Mouse (Mus musculus) kidney, postnatal 0 days (tissue): ENCODE measurements around the gene Odc1. TPM values are rescaled to one million over a fixed set of nuclear protein-coding genes. Genes with fewer than 3 reads are reported as not detected.

Experiments
- ATAC-seq: fragments of 200-750 bp; cut with Nextera tagmentation; replicated peaks from 2 replicates; pipeline ENCODE4 v1.8.0; 2017; ENCODE audit warnings: low read depth, moderate number of reproducible peaks, moderate TSS enrichment, moderate library complexity; ENCODE audit not compliant: low FRiP score
- DNase-seq: peaks from one replicate; pipeline ENCODE4 v3.0.0-alpha.2; 2016; ENCODE audit warnings: low spot score
- H3K27ac ChIP-seq: fragments of 300-500 bp; sonication (generic); 2 replicates; pipeline ENCODE4 v1.5.1; 2014; ENCODE audit warnings: mild to moderate bottlenecking
- H3K27me3 ChIP-seq: fragments of 300-500 bp; sonication (generic); 2 replicates; pipeline ENCODE4 v1.6.1; 2014; ENCODE audit warnings: low read length, mixed read lengths; ENCODE audit not compliant: insufficient read depth
- H3K36me3 ChIP-seq: fragments of 300-500 bp; sonication (generic); 2 replicates; pipeline ENCODE4 v1.6.1; 2014; ENCODE audit warnings: low read length, mixed read lengths; ENCODE audit not compliant: insufficient read depth
- H3K4me1 ChIP-seq: fragments of 300-500 bp; sonication (generic); replicated peaks from 2 replicates; pipeline ENCODE4 v1.6.1; 2014; ENCODE audit warnings: antibody characterized with exemption, low read length, mixed read lengths; ENCODE audit not compliant: insufficient read depth
- H3K4me2 ChIP-seq: fragments of 300-500 bp; sonication (generic); 2 replicates; pipeline ENCODE4 v1.6.1; 2014; ENCODE audit warnings: mild to moderate bottlenecking, low read length, moderate library complexity, mixed read lengths
- H3K4me3 ChIP-seq: fragments of 300-500 bp; sonication (generic); replicated peaks from 2 replicates; pipeline ENCODE4 v1.5.1; 2014; ENCODE audit warnings: low read depth, low read length
- H3K9ac ChIP-seq: fragments of 300-500 bp; sonication (generic); 2 replicates; pipeline ENCODE4 v1.6.1; 2014; ENCODE audit warnings: low read depth, low read length
- H3K9me3 ChIP-seq: fragments of 300-500 bp; sonication (generic); replicated peaks from 2 replicates; pipeline ENCODE4 v1.6.1; 2016; ENCODE audit warnings: low read length, inconsistent platforms, mixed read lengths
- CTCF ChIP-seq: IDR thresholded peaks from 2 replicates; pipeline ENCODE4 v1.5.1; 2016; ENCODE audit warnings: antibody characterized with exemption, low read depth, mild to moderate bottlenecking, moderate library complexity
- WGBS: fragments of 180-500 bp; shearing (Covaris S2); extraction: QIAGEN DNeasy Blood & Tissue Kit; methylation state at CpG from one replicate; pipeline ENCODE4 v1.1.7; 2014; 5-methylcytosine and 5-hydroxymethylcytosine counted together
- polyA plus RNA-seq: library from polyadenylated mRNA; unstranded; fragments of >200 nt; fragmentation: Nextera tagmentation; extraction: Ambion mirVana; gene quantifications from 2 replicates; pipeline ENCODE4 v1.2.1, GENCODE M21; 2015

The Odc1 gene
- polyA plus RNA-seq, 1 experiment from 2014 or later = 149 TPM

DNA sequence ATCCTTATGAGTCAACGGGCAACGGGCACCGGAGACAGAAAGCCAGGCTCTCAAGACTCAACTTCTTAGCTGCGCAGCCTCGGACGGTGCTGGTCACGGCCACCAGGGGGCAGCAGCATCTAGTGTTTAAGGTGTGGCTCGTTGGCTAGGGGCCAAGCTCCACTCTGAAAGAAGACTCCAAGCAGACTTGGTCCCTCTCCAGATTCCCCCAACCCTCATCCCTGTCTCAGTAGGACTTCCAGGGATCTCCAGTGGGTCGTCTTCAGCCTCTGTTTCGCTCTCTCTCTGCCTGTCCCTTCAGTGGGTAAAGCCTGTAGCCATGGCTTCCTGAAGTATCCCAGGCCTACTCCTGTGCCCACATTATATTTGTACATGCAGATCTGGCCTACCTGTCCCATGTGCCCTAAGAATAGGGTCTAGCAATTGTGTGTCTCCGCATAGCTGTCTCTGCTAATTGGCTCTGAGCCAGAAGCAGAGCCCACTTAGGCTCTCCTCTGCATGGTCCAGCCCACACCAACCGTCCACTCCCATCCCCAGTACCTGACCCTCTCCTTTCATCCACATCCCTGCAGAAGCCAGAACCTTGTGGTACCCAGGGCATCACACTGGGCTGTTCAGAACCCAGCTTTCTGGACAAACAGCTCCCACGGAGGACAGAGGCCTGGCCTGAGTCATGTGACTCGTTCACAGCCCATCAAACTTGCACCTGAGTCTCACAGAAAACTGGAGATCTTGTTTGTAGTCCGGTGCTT lies 9.8 kb downstream of the Odc1 start:
- Histone ChIP-seq H3K4me1 (no peaks in the 10 kb centered on the region), H3K9me3 (no peaks in the 10 kb centered on the region), H3K9ac (no peak overlapping the region), H3K4me3 (no peak overlapping the region), H3K27me3 (no peaks in the 10 kb centered on the region), H3K27ac (no peak overlapping the region), H3K4me2 (no peak overlapping the region), H3K36me3 (peaks cover 11% of the 10 kb centered on the region; the same call in 1 of the 2 replicates)
- 33% methylated on average over 15 of the region's 15 CpGs for WGBS
- peak; percentile 95 for TF ChIP-seq CTCF
- ATAC-seq (peak; percentile 40), DNase-seq (peak; percentile 90)

DNA sequence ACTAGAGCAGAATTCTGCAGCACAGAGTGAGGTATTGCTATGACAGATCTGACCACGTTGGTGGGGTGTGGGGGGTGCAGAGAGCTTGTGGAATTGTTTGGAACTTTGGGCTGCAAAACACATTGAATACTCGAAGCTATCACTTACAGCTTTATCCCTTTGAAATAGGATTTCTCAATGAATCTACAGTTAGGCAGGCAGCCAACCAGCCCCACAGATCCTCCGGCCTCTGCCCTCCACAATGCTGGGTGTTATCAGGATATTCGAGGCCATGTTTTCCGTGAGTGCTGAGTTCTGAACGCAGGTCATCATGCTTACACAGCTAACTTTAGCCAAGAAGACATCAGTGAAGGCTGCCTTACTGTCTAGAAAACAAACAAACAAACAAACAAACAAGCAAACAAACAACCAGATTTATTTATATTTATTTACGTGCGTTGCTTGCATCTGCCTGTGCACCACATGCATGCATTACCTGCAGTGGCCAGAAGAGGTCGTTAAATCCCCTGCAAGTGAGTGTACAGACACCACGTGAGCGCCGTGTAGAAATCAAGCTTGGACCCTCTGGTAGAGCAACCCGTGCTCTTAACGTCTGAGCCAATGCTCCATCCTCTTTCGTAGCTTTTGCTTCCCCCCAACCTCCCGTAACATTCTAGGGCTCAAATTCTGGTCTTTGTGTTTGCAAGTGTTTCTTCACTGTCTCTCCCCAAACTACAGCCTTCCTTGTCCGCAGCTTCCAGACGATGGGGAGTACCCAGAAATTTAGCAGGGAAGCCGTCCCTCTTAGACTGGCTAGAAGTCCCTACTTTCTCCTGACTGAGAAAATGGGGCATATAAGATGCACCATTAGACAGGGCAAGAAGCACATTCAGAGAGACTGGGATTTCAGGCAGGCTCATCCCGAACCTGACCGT lies 12.1 kb downstream of the Odc1 start:
- DNase-seq (peak; percentile 89), ATAC-seq (peak; percentile 68)
- Histone ChIP-seq H3K9me3 (no peaks in the 10 kb centered on the region), H3K27ac (no peak overlapping the region), H3K36me3 (no peaks in the 10 kb centered on the region), H3K4me1 (no peaks in the 10 kb centered on the region), H3K4me3 (no peak overlapping the region), H3K4me2 (0 out of 2 replicates have a peak overlapping the region, but pooled peaks have one; percentile 24), H3K9ac (no peak overlapping the region), H3K27me3 (no peaks in the 10 kb centered on the region)
- peak; percentile 94 for TF ChIP-seq CTCF
- 26% methylated on average over 21 of the region's 21 CpGs for WGBS

DNA sequence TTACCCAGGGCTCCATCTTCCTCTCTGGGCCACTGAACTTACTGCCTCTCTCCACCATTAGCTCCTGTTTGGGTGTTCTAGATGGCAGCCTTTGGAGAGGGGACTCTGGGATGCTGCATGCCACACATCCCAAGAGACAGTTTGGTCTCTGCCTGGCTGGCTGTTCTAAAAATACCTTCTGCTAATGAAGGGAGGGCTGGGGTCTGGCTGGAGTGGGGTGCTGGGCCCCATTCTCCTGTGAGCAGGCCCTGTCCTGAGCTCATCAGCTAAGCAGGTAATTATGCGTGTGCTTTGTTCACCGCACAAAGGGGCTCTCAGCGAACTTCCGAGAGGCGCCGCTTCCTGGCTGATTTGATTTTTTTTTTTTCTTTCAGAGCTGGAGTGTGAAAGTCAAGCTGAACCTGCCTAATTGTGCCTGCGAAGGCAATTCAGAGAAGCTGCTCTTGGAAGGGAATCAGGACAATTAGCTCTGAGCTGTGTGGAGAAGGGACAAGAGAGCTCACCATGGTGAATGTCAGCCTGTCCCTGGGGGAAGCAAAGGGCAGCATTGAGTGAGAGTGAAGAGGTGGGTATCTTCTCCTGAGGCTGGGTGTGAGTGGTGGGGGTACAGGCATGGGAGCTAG lies 12.9 kb downstream of the Odc1 start:
- WGBS = 23% methylated on average over 7 of the region's 7 CpGs
- Histone ChIP-seq H3K27ac (no peak overlapping the region), H3K4me1 (no peaks in the 10 kb centered on the region), H3K27me3 (no peaks in the 10 kb centered on the region), H3K9me3 (no peaks in the 10 kb centered on the region), H3K4me3 (no peak overlapping the region), H3K4me2 (0 out of 2 replicates have a peak overlapping the region, but pooled peaks have one; percentile 24), H3K9ac (no peak overlapping the region), H3K36me3 (no peaks in the 10 kb centered on the region)
- TF ChIP-seq CTCF = no peak
- ATAC-seq (no peak), DNase-seq (no peak)

DNA sequence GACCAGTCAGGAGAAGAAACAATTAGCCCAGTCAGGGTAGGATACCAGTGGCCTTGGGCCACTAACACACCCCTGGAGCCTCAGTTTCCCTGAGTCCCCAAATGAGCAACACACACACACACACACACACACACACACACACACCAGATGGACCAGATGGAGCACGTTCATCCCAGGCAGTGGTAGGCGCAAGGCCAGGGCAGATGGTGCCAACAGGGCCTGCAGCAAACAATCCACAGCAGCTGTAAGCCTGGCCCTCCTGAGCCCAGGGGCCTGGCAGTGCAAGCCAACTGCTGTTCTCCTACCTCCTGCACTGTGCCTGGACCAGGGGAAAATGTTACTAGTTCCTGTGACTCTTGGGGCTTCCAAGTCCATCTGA lies 13.4 kb downstream of the Odc1 start:
- no peak for ATAC-seq
- H3K4me3 ChIP-seq = no peak overlapping the region
- H3K27ac ChIP-seq = no peak overlapping the region
- H3K36me3 ChIP-seq = no peaks in the 10 kb centered on the region
- H3K4me2 ChIP-seq = no peak overlapping the region
- H3K9ac ChIP-seq = no peak overlapping the region
- H3K27me3 ChIP-seq = no peaks in the 10 kb centered on the region
- H3K4me1 ChIP-seq = no peaks in the 10 kb centered on the region
- TF ChIP-seq CTCF = no peak
- H3K9me3 ChIP-seq = no peaks in the 10 kb centered on the region
- no peak for DNase-seq
- 67% methylated on average over 2 of the region's 2 CpGs for WGBS

DNA sequence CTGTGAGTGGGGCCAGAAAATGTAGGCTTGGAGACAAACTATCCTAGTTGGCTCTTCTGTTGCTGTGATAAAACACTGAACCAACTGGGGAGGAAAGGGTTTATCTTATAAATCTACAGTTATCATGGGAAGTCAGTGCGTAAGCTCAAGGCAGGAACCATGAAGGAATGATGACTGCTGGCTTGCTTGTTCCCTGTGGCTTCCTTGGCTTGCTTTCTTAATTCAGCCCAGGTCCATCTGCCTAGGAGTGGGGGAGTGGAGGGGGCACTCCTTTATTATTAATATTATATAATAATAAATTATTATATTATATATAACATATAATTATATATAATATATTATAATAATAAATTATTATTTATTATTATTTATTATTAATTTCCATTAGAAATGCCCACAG lies 17.8 kb downstream of the Odc1 start:
- Histone ChIP-seq H3K4me3 (no peak overlapping the region), H3K9ac (no peak overlapping the region), H3K4me2 (no peak overlapping the region), H3K27ac (no peak overlapping the region), H3K9me3 (no peaks in the 10 kb centered on the region), H3K4me1 (no peaks in the 10 kb centered on the region), H3K36me3 (no peaks in the 10 kb centered on the region), H3K27me3 (no peaks in the 10 kb centered on the region)
- ATAC-seq (no peak), DNase-seq (no peak)
- 35% methylated on average over 1 of the region's 1 CpGs for WGBS
- TF ChIP-seq CTCF = no peak

DNA sequence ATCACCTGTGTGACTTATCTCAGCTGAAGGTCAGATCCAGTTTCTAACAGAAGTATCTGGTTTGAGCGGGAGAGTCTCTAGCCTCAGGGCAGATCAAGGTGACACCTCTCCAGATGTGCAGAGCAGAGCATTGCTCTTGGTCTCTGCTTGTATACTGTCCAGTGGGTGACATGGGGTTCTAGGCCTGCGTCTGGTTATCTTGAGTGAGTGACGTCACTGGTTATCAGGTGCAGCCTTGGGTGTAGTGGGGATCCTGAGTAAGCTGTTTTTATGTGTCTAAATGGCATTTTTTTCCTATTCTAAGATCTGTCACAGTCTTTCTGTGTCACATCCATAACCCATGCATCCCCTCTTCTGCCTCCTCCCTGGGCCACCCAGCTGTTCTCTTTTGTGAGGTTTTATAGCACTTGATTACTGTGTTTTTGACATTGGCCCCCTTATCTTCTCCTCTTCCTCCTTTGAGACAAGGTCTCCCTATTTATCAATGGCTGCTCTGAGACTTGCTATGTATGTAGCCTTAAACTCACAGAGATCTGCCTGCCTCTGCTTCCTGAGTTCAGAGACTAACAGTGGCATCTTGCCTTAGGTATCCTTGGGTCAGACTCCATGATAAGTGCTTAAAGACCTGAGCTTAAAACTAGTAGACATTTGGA lies 20.9 kb downstream of the Odc1 start:
- WGBS = 88% methylated on average over 3 of the region's 3 CpGs
- no peak overlapping the region for H3K27ac ChIP-seq
- TF ChIP-seq CTCF = no peak

More for the DNA sequence above, 20.9 kb downstream of the Odc1 start:
- Histone ChIP-seq H3K36me3 (no peaks in the 10 kb centered on the region), H3K4me2 (no peak overlapping the region), H3K9ac (no peak overlapping the region), H3K4me3 (no peak overlapping the region), H3K27me3 (no peaks in the 10 kb centered on the region), H3K4me1 (no peaks in the 10 kb centered on the region), H3K9me3 (no peaks in the 10 kb centered on the region)
- ATAC-seq (no peak), DNase-seq (no peak)
